Mouse (Mus musculus) lung, adult 2 months (tissue): ENCODE results near the gene Mndal.
"Not testable (repeated sequence)": the region's sequence is repeated elsewhere in the genome, so short reads cannot be mapped to it uniquely, and the experiment has no call there.

Experiments used
- CTCF ChIP-seq: fragments of 200-500 bp; IDR thresholded peaks from 2 replicates; pipeline ENCODE4 v1.5.1; 2011; ENCODE audit warnings: mild to moderate bottlenecking, low read length, control low read depth; ENCODE audit not compliant: insufficient read depth
- POLR2A ChIP-seq: fragments of 200-500 bp; IDR thresholded peaks from 2 replicates; pipeline ENCODE4 v1.6.1; 2011; ENCODE audit warnings: low read depth, mild to moderate bottlenecking, control low read depth, low read length, borderline replicate concordance; ENCODE audit errors: extremely low read depth

GRCm38 (mm10) chr1:173821481-173821803 lies 120.8 kb downstream of the Mndal start:
- TF ChIP-seq POLR2A, CTCF: not testable (repeated sequence)
